Mouse (Mus musculus) CH12.LX (cell line): Measurements from ENCODE around the gene Rtp3.

Source experiments
- CHD1 ChIP-seq: IDR thresholded peaks from 2 replicates; pipeline ENCODE4 v1.6.1; 2012; ENCODE audit warnings: low read depth, low read length, improper control_type of control experiment, inconsistent platforms
- CTCF ChIP-seq, 2 experiments: IDR thresholded peaks in 1 of 2; conservative IDR thresholded peaks in 1 of 2; 2 replicates each; pipeline ENCODE4 v1.5.1; 2011 to 2012; ENCODE audit warnings: low read depth in 2 of 2, low read length in 2 of 2, improper control_type of control experiment in 1 of 2, inconsistent platforms in 1 of 2, mild to moderate bottlenecking in 1 of 2, moderate library complexity in 1 of 2
- E2F4 ChIP-seq: IDR thresholded peaks from 2 replicates; pipeline ENCODE4 v1.6.1; 2011; ENCODE audit warnings: low read depth, low read length, improper control_type of control experiment; ENCODE audit not compliant: insufficient replicate concordance
- MAX ChIP-seq: IDR thresholded peaks from 2 replicates; pipeline ENCODE4 v1.6.1; 2011; ENCODE audit warnings: low read length, improper control_type of control experiment
- POLR2A ChIP-seq: IDR thresholded peaks from 2 replicates; pipeline ENCODE4 v1.6.1; 2011; ENCODE audit warnings: low read depth, mild to moderate bottlenecking, improper control_type of control experiment, low read length
- RCOR1 ChIP-seq: conservative IDR thresholded peaks from 2 replicates; pipeline ENCODE4 v1.6.1; 2012; ENCODE audit warnings: low read depth, mild to moderate bottlenecking, inconsistent platforms, low read length, improper control_type of control experiment
- ZC3H11A ChIP-seq: IDR thresholded peaks from 2 replicates; pipeline ENCODE4 v1.6.1; 2012; ENCODE audit warnings: low read depth, mild to moderate bottlenecking, inconsistent platforms, low read length, improper control_type of control experiment

- TF ChIP-seq CTCF (conservative IDR thresholded peaks at IDR 0.05 in 1 of 2, IDR thresholded peaks at IDR 0.05 in 1 of 2; ENCODE audit: low read depth in 2 of 2, low read length in 2 of 2) (no peak), RCOR1 (no peak), MAX (no peak), POLR2A (no peak), CHD1 (no peak), ZC3H11A (no peak), E2F4 (no peak)
Measured at GRCm38 (mm10) chr9:110951866-110952265, 38.5 kb downstream of the Rtp3 start.
